Mouse (Mus musculus) CH12.LX (cell line): ENCODE data around the gene Uqcr10. TPM values are rescaled to one million over a fixed set of nuclear protein-coding genes. Genes with fewer than 3 reads are reported as not detected.

Source experiments
- DNase-seq: peaks from one replicate; pipeline ENCODE4 v3.0.0-alpha.2; 2013; ENCODE audit errors: extremely low read depth
- H3K27ac ChIP-seq: 2 replicates; pipeline ENCODE4 v1.5.1; 2012; ENCODE audit warnings: low read depth, mild to moderate bottlenecking, control low read depth, moderate library complexity; ENCODE audit not compliant: insufficient read depth
- H3K27me3 ChIP-seq: replicated peaks from 2 replicates; pipeline ENCODE3; 2012; ENCODE audit warnings: inconsistent platforms
- H3K36me3 ChIP-seq, 2 experiments: replicated peaks in 1 of 2; 2 replicates each; pipeline versions ENCODE3 to v1.6.1; 2012; ENCODE audit warnings: inconsistent platforms in 1 of 2, low read length in 1 of 2, mild to moderate bottlenecking in 1 of 2, mixed read lengths in 1 of 2, moderate library complexity in 1 of 2; ENCODE audit not compliant: control insufficient read depth in 1 of 2, insufficient read depth in 1 of 2
- H3K4me1 ChIP-seq, 2 experiments: 2 replicates each; pipeline ENCODE4 v1.6.1; 2012; ENCODE audit warnings: inconsistent platforms in 1 of 2, moderate library complexity in 1 of 2; ENCODE audit not compliant: insufficient read depth in 2 of 2, control insufficient read depth in 1 of 2
- H3K4me2 ChIP-seq: 2 replicates; pipeline ENCODE4 v1.6.1; 2012; ENCODE audit warnings: low read depth, mild to moderate bottlenecking, control low read depth; ENCODE audit not compliant: poor library complexity, insufficient read depth, severe bottlenecking
- H3K4me3 ChIP-seq, 3 experiments: fragments of 150-350 bp in 1 of 3; sonication (generic) in 1 of 3; replicated peaks in 1 of 3; 2 replicates each; pipeline versions ENCODE3 to v1.5.1; 2011 to 2012; ENCODE audit warnings: low read depth in 2 of 3, low read length in 2 of 3, mild to moderate bottlenecking in 2 of 3, moderate library complexity in 2 of 3, control low read depth in 1 of 3, improper control_type of control experiment in 1 of 3, inconsistent platforms in 1 of 3, mixed read lengths in 1 of 3; ENCODE audit not compliant: poor library complexity in 1 of 3
- H3K79me2 ChIP-seq: replicated peaks from 2 replicates; pipeline ENCODE4 v1.6.1; 2012; ENCODE audit warnings: mild to moderate bottlenecking, moderate library complexity; ENCODE audit not compliant: control insufficient read depth, poor library complexity, insufficient read depth, severe bottlenecking; ENCODE audit errors: extremely low read depth
- H3K9ac ChIP-seq: 2 replicates; pipeline ENCODE4 v1.6.1; 2012; ENCODE audit warnings: low read depth, mild to moderate bottlenecking, control low read depth, moderate library complexity; ENCODE audit not compliant: insufficient read depth
- H3K9me3 ChIP-seq: replicated peaks from 2 replicates; pipeline ENCODE3; 2012; ENCODE audit warnings: low read length, inconsistent platforms, mixed read lengths
- BHLHE40 ChIP-seq: IDR thresholded peaks from 2 replicates; pipeline ENCODE4 v1.6.1; 2011; ENCODE audit warnings: mild to moderate bottlenecking, low read depth, low read length, improper control_type of control experiment
- CHD2 ChIP-seq: IDR thresholded peaks from 2 replicates; pipeline ENCODE4 v1.6.1; 2011; ENCODE audit warnings: low read length, improper control_type of control experiment
- E2F4 ChIP-seq: IDR thresholded peaks from 2 replicates; pipeline ENCODE4 v1.6.1; 2011; ENCODE audit warnings: low read depth, low read length, improper control_type of control experiment; ENCODE audit not compliant: insufficient replicate concordance
- ELF1 ChIP-seq: IDR thresholded peaks from 2 replicates; pipeline ENCODE4 v1.6.1; 2014; ENCODE audit warnings: low read depth, mild to moderate bottlenecking, inconsistent platforms, low read length, improper control_type of control experiment
- ETS1 ChIP-seq: conservative IDR thresholded peaks from 2 replicates; pipeline ENCODE4 v1.6.1; 2012; ENCODE audit warnings: low read depth, mild to moderate bottlenecking, inconsistent platforms, low read length, improper control_type of control experiment, moderate library complexity
- GABPA ChIP-seq: IDR thresholded peaks from 2 replicates; pipeline ENCODE4 v1.6.1; 2012; ENCODE audit warnings: low read depth, low read length, improper control_type of control experiment, inconsistent platforms; ENCODE audit not compliant: insufficient replicate concordance
- JUN ChIP-seq: IDR thresholded peaks from 2 replicates; pipeline ENCODE4 v1.6.1; 2011; ENCODE audit warnings: low read depth, mild to moderate bottlenecking, low read length, improper control_type of control experiment, moderate library complexity; ENCODE audit not compliant: insufficient read depth
- JUND ChIP-seq: conservative IDR thresholded peaks from 2 replicates; pipeline ENCODE4 v1.6.1; 2011; ENCODE audit warnings: low read depth, low read length, improper control_type of control experiment
- MAFK ChIP-seq: IDR thresholded peaks from 2 replicates; pipeline ENCODE4 v1.6.1; 2011; ENCODE audit warnings: low read length, improper control_type of control experiment; ENCODE audit not compliant: insufficient replicate concordance
- MAX ChIP-seq: IDR thresholded peaks from 2 replicates; pipeline ENCODE4 v1.6.1; 2011; ENCODE audit warnings: low read length, improper control_type of control experiment
- MXI1 ChIP-seq: IDR thresholded peaks from 2 replicates; pipeline ENCODE4 v1.6.1; 2011; ENCODE audit warnings: mild to moderate bottlenecking, low read depth, low read length, improper control_type of control experiment
- MYC ChIP-seq: IDR thresholded peaks from 2 replicates; pipeline ENCODE4 v1.6.1; 2011; ENCODE audit warnings: low read depth, mild to moderate bottlenecking, improper control_type of control experiment, low read length
- PAX5 ChIP-seq: IDR thresholded peaks from 2 replicates; pipeline ENCODE4 v1.6.1; 2012; ENCODE audit warnings: low read length, inconsistent platforms, mixed read lengths
- RAD21 ChIP-seq: IDR thresholded peaks from 2 replicates; pipeline ENCODE4 v1.6.1; 2011; ENCODE audit warnings: low read depth, mild to moderate bottlenecking, low read length, improper control_type of control experiment, moderate library complexity
- RCOR1 ChIP-seq: conservative IDR thresholded peaks from 2 replicates; pipeline ENCODE4 v1.6.1; 2012; ENCODE audit warnings: low read depth, mild to moderate bottlenecking, inconsistent platforms, low read length, improper control_type of control experiment
- SMC3 ChIP-seq: IDR thresholded peaks from 2 replicates; pipeline ENCODE4 v1.6.1; 2011; ENCODE audit warnings: low read depth, low read length, improper control_type of control experiment
- USF1 ChIP-seq: IDR thresholded peaks from 2 replicates; pipeline ENCODE4 v1.6.1; 2014; ENCODE audit warnings: low read depth, mild to moderate bottlenecking, inconsistent platforms, low read length, improper control_type of control experiment
- ZC3H11A ChIP-seq: IDR thresholded peaks from 2 replicates; pipeline ENCODE4 v1.6.1; 2012; ENCODE audit warnings: low read depth, mild to moderate bottlenecking, inconsistent platforms, low read length, improper control_type of control experiment
- ZKSCAN1 ChIP-seq: IDR thresholded peaks from 2 replicates; pipeline ENCODE4 v1.6.1; 2012; ENCODE audit warnings: low read depth, inconsistent platforms, low read length, improper control_type of control experiment, borderline replicate concordance
- dilution Hi-C: fragments of 300-500 bp; cut with MboI; formaldehyde crosslinking; loops from 2 replicates; pipeline ENCODE4 v1.14.3; 2020; ENCODE audit warnings: low sequenced_read_pairs; ENCODE audit not compliant: extremely low pct_unique_long_range_greater_than_20kb, extremely low pct_ligation_motif_present
- in situ Hi-C: fragments of 300-500 bp; cut with MboI; formaldehyde crosslinking; loops from 3 replicates; pipeline ENCODE4 v1.14.3; 2019; ENCODE audit warnings: low sequenced_read_pairs, low pct_ligation_motif_present, low pct_unique_long_range_greater_than_20kb, mixed read lengths
- polyA plus RNA-seq: library from polyadenylated mRNA; unstranded; fragments of >175 nt; gene quantifications from 2 replicates; pipeline ENCODE4 v1.2.1, GENCODE M21; 2012; ENCODE audit warnings: low read depth; ENCODE audit not compliant: insufficient read length
- total RNA-seq, 2 experiments: library from RNA; depleted of rRNA; stranded (reverse); fragments of 300-350 nt in 1 of 2; fragments of >200 nt in 1 of 2; gene quantifications; 2 replicates each; pipeline ENCODE4 v1.2.3; 2012 to 2014

Uqcr10 gene
- total and polyA plus RNA-seq, 3 experiments = 740 to 1,522 (median 1,007) TPM

- Histone ChIP-seq H3K4me3 (no peak overlapping the region), H3K9me3 (no peaks in the 10 kb centered on the region), H3K4me1 (peaks cover 0 to 13% of the 10 kb centered on the region in 2 experiments; a peak in 2 of 4 replicates), H3K36me3 (peaks cover 44 to 81% of the 10 kb centered on the region in 2 experiments), H3K27ac (no peak overlapping the region), H3K27me3 (no peaks in the 10 kb centered on the region), H3K4me2 (no peak overlapping the region), H3K9ac (no peak overlapping the region), H3K79me2 (no peaks in the 10 kb centered on the region)
- dilution Hi-C loops (no loop called here), in situ Hi-C loops (no loop called here)
- no peak for TF ChIP-seq ZKSCAN1
- no peak for DNase-seq
These were observed 26.0 kb upstream of the Uqcr10 start for GRCm38 (mm10) chr11:4730096-4730495.

GRCm38 (mm10) chr11:4729603-4730002, 25.5 kb upstream of the Uqcr10 start:
- H3K79me2 ChIP-seq = no peaks in the 10 kb centered on the region
- H3K27me3 ChIP-seq = no peaks in the 10 kb centered on the region
- H3K9me3 ChIP-seq = no peaks in the 10 kb centered on the region
- dilution Hi-C loops (no loop called here), in situ Hi-C loops (no loop called here)
- peaks cover 0 to 8% of the 10 kb centered on the region in 2 experiments; a peak in 2 of 4 replicates for H3K4me1 ChIP-seq
- H3K27ac ChIP-seq = no peak overlapping the region
- H3K36me3 ChIP-seq = peaks cover 49 to 81% of the 10 kb centered on the region in 2 experiments
- no peak for DNase-seq
- no peak overlapping the region for H3K4me2 ChIP-seq
- no peak for TF ChIP-seq JUN
- TF ChIP-seq RAD21 = no peak
- TF ChIP-seq MXI1 = no peak
- no peak for TF ChIP-seq PAX5
- TF ChIP-seq ETS1 = no peak
- TF ChIP-seq BHLHE40 = no peak
- no peak for TF ChIP-seq ZC3H11A
- no peak for TF ChIP-seq MAFK
- TF ChIP-seq GABPA = no peak
- TF ChIP-seq E2F4 = no peak
- no peak for TF ChIP-seq MAX
- TF ChIP-seq MYC = no peak
- no peak for TF ChIP-seq CHD2
- TF ChIP-seq ELF1 = no peak
- no peak for TF ChIP-seq JUND
- no peak for TF ChIP-seq ZKSCAN1
- no peak for TF ChIP-seq USF1
- TF ChIP-seq SMC3 = no peak
- no peak for TF ChIP-seq RCOR1
- no peak overlapping the region for H3K9ac ChIP-seq
- H3K4me3 ChIP-seq = no peak overlapping the region
